Mouse (Mus musculus) cerebellum, adult 2 months (tissue): ENCODE measurements around the gene Lcn12. TPM values are rescaled to one million over a fixed set of nuclear protein-coding genes. Genes with fewer than 3 reads are reported as not detected.
A peak's percentile ranks its signal among the peaks of the same experiment; 100 is the strongest.

Experiments
- DNase-seq, 2 experiments: peaks; one replicate each; pipeline ENCODE4 v3.0.0; 2021
- H3K27ac ChIP-seq: fragments of 200-500 bp; 2 replicates; pipeline ENCODE4 v1.5.1; 2012; ENCODE audit warnings: low read length, control low read depth, inconsistent platforms; ENCODE audit not compliant: insufficient read depth
- H3K27me3 ChIP-seq: fragments of 200-500 bp; 2 replicates; pipeline ENCODE4 v1.6.1; 2012; ENCODE audit warnings: inconsistent platforms, mild to moderate bottlenecking, low read length, moderate library complexity; ENCODE audit not compliant: control insufficient read depth, insufficient read depth
- H3K4me1 ChIP-seq: fragments of 200-500 bp; 2 replicates; pipeline ENCODE4 v1.6.1; 2011; ENCODE audit warnings: low read length; ENCODE audit not compliant: control insufficient read depth, insufficient read depth
- H3K4me3 ChIP-seq: fragments of 200-500 bp; replicated peaks from 2 replicates; pipeline ENCODE3; 2011; ENCODE audit warnings: mild to moderate bottlenecking, low read depth, low read length, control low read depth; ENCODE audit not compliant: insufficient read depth
- CTCF ChIP-seq: fragments of 200-500 bp; IDR thresholded peaks from 2 replicates; pipeline ENCODE4 v1.5.1; 2011; ENCODE audit warnings: low read depth, mild to moderate bottlenecking, control low read depth, low read length, moderate library complexity, borderline replicate concordance; ENCODE audit not compliant: insufficient read depth
- POLR2A ChIP-seq: fragments of 200-500 bp; IDR thresholded peaks from 2 replicates; pipeline ENCODE4 v1.6.1; 2011; ENCODE audit warnings: low read length, control low read depth, borderline replicate concordance; ENCODE audit not compliant: insufficient read depth
- WGBS: fragments of 180-500 bp; shearing (Covaris S2); methylation state at CpG from one replicate; pipeline ENCODE4 v1.1.7; 2018; 5-methylcytosine and 5-hydroxymethylcytosine counted together
- polyA plus RNA-seq: library from polyadenylated mRNA; depleted of rRNA; stranded (reverse); fragments of >200 nt; gene quantifications from 2 replicates; pipeline ENCODE4 v1.2.3, GENCODE M21; 2012

Gene Lcn12
- polyA plus RNA-seq, 1 experiment, result not detected

DNA sequence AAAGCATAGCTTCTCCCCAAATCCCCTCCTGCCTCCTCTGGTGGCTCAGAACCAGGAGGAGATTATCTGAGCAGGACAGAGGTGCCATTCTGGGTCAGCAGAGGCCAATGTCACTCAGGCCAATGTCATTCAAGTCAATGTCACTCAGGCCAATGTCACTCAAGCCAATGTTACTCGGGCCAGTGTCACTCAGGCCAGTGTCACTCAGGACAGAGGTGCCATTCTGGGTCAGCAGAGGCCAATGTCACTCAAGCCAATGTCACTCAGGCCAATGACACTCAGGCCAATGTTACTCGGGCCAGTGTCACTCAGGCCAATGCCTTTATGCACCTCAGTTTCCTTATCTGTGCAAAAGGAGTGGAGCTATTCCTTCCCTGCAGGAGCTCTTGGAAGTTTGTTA lies 21.2 kb downstream of the Lcn12 start:
- TF ChIP-seq CTCF, result no peak
- TF ChIP-seq POLR2A, result no peak
- Histone ChIP-seq H3K27me3 (no peaks in the 10 kb centered on the region), H3K4me1 (peaks cover 67% of the 10 kb centered on the region), H3K27ac (no peak overlapping the region), H3K4me3 (no peak overlapping the region)
- 95% methylated on average over 2 of the region's 2 CpGs for WGBS
- DNase-seq, result no peak

DNA sequence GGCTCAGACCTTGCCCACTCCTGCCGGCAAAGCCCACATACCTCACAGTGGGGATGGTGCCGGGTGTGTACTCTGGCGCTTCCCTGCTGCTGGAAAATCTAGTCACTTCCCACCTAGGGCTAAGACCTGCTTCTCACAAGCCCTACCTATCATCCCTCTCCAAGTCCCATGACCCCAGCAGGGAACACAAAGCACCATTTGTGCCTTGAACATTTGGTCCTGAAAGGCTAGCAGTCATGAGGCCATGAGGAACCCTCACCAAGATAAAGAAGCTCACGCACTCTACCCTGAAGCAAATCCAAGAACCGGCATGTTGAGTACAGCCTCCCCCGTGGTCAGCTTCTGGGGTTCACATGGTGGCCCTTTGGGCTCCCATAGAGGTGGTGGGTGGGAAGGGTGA lies 23.7 kb downstream of the Lcn12 start, which contains the start of gene Ptgds:
Gene Ptgds, minus strand, starts transcription at position 78 of the 400 bp plus-strand sequence.
- TF ChIP-seq POLR2A, result no peak
- no peak for TF ChIP-seq CTCF
- Histone ChIP-seq H3K4me1 (peaks cover 60% of the 10 kb centered on the region), H3K4me3 (no peak within 1 kb of the TSS), H3K27me3 (no peaks in the 10 kb centered on the region), H3K27ac (peak within 1 kb of the TSS; percentile 41)
- no peak for DNase-seq
- WGBS, result 54% methylated on average over 6 of the region's 6 CpGs

DNA sequence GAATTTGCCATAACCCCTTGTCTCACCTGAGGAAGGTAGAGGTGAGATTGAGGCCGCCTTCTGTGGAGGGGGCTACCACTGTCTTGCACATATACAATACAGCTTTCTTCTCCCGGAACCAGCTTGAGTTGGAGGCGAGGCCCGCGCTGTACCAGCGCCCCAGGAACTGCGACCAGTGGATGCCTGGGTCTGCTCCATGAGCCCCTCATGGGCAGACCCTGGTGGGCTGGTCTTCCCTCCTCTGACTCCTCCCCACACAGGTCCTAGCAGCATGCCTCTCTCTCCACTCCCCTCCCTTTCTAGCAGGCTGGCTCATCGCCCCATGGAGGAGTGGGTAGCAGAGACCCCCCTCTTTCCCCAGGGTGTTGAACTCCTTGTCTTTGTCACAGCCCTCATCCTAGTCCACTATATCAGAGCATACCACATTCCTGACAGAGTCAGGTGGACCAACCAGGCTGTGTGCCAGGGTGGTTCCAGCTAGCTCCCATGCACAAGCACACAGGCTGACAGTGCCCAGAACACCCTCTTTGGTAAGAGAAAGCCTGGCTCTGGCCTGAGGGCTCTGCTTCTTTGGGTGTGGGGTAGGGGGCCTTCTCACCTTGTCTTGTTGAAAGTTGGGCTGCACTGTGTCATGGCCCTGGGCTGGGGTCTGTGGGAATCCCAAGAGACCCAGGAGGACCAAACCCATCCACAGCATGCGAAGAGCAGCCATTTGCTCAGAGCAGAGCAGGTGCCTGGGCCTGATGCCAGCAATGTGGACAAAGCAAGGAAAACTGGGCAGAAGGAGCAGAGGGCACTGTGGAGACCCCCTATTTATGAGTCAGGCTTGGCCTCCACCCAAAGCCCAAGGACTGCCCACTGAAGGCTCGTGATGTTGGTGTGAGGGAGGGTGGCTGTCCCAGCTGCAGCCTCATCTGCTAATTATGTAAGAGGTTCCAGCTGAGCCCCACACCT lies 24.5 kb downstream of the Lcn12 start:
- Histone ChIP-seq H3K27me3 (no peaks in the 10 kb centered on the region), H3K27ac (peak overlapping the region; percentile 41), H3K4me3 (no peak overlapping the region), H3K4me1 (peaks cover 65% of the 10 kb centered on the region)
- no peak for TF ChIP-seq CTCF
- TF ChIP-seq POLR2A, result no peak
- WGBS, result 56% methylated on average over 10 of the region's 10 CpGs
- peak; percentile 68 to 72 for DNase-seq

DNA sequence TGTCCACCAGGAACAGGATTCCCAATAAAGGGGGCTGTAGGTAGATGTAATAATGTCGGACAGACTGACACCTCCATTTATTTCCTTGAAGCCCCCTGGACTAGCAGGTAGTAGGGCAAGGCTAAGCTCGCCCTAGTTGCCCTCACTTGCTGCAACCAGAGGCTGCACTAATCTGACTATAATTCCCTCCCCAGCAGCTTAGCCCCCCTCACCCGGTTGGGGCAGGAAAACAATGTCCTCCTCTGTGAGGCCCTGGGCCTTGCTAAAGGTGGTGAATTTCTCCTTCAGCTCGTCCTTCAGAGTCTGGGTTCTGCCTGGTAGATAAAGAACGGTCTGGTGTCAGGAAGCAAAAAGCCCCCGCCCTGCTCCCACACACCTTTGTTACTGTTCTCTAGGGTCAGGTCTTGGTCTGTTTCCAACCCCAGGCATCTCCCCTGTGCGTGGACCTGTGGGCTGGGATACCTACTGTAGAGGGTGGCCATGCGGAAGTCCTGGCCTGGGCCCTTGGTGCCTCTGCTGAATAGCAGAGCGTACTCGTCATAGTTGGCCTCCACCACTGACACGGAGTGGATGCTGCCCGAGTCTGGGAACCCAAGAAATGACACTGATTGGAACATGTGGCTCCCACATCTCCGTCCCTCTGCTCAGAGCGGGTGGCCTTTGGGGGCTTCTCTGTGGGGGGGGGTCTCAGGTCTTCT lies 26.0 kb downstream of the Lcn12 start:
- TF ChIP-seq POLR2A, result no peak
- no peak for TF ChIP-seq CTCF
- Histone ChIP-seq H3K4me3 (no peak overlapping the region), H3K27ac (peak overlapping the region; percentile 11; the same call in 1 of the 2 replicates), H3K4me1 (peaks cover 64% of the 10 kb centered on the region), H3K27me3 (no peaks in the 10 kb centered on the region)
- 75% methylated on average over 14 of the region's 14 CpGs for WGBS
- DNase-seq, result no peak

DNA sequence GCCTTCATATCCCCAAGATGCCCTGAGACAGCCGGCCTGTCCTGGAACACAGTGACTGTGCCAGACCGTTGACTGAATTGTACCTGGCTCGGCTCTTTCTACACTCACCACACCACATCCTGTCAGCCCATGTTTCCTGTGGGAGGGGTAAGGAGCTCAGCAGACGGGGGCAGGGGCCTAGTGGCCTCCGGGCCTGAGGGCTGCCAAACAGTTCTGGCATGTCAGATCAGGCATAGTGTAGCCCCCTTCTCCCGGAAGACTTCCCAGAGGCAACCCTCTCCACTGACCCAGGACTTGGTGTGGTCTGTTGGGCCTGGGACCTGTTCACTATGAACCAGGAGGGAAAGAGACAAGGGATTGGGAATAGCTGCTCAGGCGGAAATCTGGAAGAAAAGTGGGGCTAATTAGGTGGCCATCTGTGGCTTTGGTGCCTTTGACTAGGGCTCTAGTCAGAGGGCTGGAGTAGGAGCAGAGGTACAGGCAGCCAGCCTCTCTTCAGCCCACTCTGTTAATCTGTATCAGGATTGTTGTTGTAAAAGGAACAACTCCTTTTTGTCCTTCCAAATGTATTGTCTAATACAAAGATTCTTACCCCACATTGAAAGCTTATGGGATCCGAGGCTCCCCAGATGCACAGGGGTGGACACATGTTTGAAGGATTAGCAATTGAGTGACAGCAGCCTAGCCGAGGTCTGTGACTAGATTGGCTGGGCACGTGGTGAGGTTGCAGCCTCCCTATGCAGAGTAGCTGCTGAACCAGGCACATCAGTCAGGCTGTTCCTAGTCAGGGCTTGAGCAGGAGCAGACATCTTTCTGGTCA lies 27.7 kb downstream of the Lcn12 start:
- H3K27me3 ChIP-seq, result no peaks in the 10 kb centered on the region
- DNase-seq, result peak; percentile 54 to 61
- peak overlapping the region; percentile 70 for H3K27ac ChIP-seq
- 19% methylated on average over 10 of the region's 10 CpGs for WGBS
- no peak for TF ChIP-seq CTCF
- 0 out of 2 replicates have a peak, but pooled peaks have one; percentile 15 for TF ChIP-seq POLR2A
- peaks cover 70% of the 10 kb centered on the region for H3K4me1 ChIP-seq
- no peak overlapping the region for H3K4me3 ChIP-seq

DNA sequence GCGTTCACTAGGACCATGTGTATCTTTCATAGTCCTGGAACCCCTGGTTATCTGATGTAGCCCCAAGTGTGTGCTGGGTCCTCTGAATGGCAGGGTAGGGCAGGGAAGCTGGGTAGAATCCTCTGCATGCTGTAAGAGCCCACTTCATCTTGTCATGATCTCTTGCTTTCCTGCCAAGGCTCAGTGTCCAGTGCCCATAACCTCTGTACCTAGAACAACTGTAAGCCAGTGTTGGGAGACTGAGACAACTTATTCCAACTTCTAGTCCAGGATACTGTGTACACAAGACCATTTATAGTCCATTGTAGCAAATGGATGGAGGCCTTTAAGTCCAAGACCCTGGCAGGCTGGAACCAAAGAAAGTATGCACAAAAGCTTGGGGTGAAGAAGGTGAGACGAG lies 28.5 kb downstream of the Lcn12 start:
- TF ChIP-seq CTCF (no peak), POLR2A (no peak)
- Histone ChIP-seq H3K27me3 (no peaks in the 10 kb centered on the region), H3K4me3 (no peak overlapping the region), H3K4me1 (peaks cover 70% of the 10 kb centered on the region), H3K27ac (peak overlapping the region; percentile 70)
- 87% methylated on average over 2 of the region's 2 CpGs for WGBS
- DNase-seq, result no peak

DNA sequence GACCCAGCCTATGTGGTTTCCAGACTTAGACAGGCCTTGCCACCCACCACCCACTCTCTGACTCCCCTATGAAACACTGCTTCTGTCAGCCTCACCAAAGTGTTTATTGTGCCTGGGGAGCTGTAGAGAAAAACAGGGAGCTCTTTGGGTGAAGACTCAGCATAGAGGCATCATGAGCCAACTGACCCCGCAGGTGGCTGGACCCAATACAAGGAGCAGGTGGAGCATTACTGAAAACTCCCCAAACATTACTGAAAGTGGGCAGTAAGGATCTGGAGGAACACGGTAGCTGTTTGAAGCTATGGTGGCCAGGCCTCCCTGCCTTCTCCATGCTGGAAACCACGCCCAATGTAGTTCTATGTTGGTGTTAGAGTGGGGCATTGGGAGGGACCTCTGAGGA lies 30.1 kb downstream of the Lcn12 start:
- Histone ChIP-seq H3K27me3 (no peaks in the 10 kb centered on the region), H3K27ac (peak overlapping the region; percentile 67), H3K4me1 (peaks cover 62% of the 10 kb centered on the region), H3K4me3 (no peak overlapping the region)
- peak; percentile 69 to 78 for DNase-seq
- 35% methylated on average over 3 of the region's 3 CpGs for WGBS
- TF ChIP-seq POLR2A (no peak), CTCF (no peak)
